Mouse (Mus musculus) lung, postnatal 0 days (tissue): Measurements from ENCODE around the gene Msi2.

Experiments
- CTCF ChIP-seq: IDR thresholded peaks from 2 replicates; pipeline ENCODE4 v1.5.1; 2016; ENCODE audit warnings: antibody characterized with exemption, mild to moderate bottlenecking
- EP300 ChIP-seq: IDR thresholded peaks from 2 replicates; pipeline ENCODE4 v1.6.1; 2016; ENCODE audit warnings: antibody characterized with exemption, mild to moderate bottlenecking, control low read depth

- peak; percentile 46 for TF ChIP-seq CTCF
- TF ChIP-seq EP300 = no peak
Measured at GRCm38 (mm10) chr11:88559365-88559970, 158.8 kb downstream of the Msi2 start.
